Mouse (Mus musculus) midbrain, embryonic 11.5 days (tissue): Measurements from ENCODE around the gene Ppp2r5c. TPM values are rescaled to one million over a fixed set of nuclear protein-coding genes. Genes with fewer than 3 reads are reported as not detected.

Source experiments
- ATAC-seq: fragments of 200-750 bp; cut with Nextera tagmentation; 2 replicates; pipeline ENCODE4 v1.8.0; 2017; ENCODE audit warnings: moderate TSS enrichment, moderate library complexity; ENCODE audit not compliant: low FRiP score
- DNase-seq: peaks from one replicate; pipeline ENCODE4 v3.0.0; 2015; ENCODE audit warnings: low spot score; ENCODE audit errors: missing footprints
- H3K27ac ChIP-seq: fragments of 300-500 bp; sonication (generic); 2 replicates; pipeline ENCODE4 v1.5.1; 2014; ENCODE audit warnings: low read depth, low read length
- H3K27me3 ChIP-seq: fragments of 300-500 bp; sonication (generic); 2 replicates; pipeline ENCODE4 v1.6.1; 2014; ENCODE audit warnings: mild to moderate bottlenecking, low read length, moderate library complexity, mixed read lengths; ENCODE audit not compliant: control insufficient read depth, insufficient read depth
- H3K36me3 ChIP-seq: fragments of 300-500 bp; sonication (generic); 2 replicates; pipeline ENCODE4 v1.6.1; 2014; ENCODE audit warnings: mild to moderate bottlenecking, low read length, moderate library complexity, mixed read lengths; ENCODE audit not compliant: control insufficient read depth, insufficient read depth
- H3K4me1 ChIP-seq: fragments of 300-500 bp; sonication (generic); 2 replicates; pipeline ENCODE4 v1.6.1; 2014; ENCODE audit warnings: low read length; ENCODE audit not compliant: control insufficient read depth, insufficient read depth
- H3K4me2 ChIP-seq: fragments of 300-500 bp; sonication (generic); 2 replicates; pipeline ENCODE4 v1.6.1; 2014; ENCODE audit warnings: mild to moderate bottlenecking, moderate library complexity
- H3K4me3 ChIP-seq: fragments of 300-500 bp; sonication (generic); 2 replicates; pipeline ENCODE4 v1.5.1; 2014; ENCODE audit warnings: low read depth, low read length
- H3K9ac ChIP-seq: fragments of 300-500 bp; sonication (generic); 2 replicates; pipeline ENCODE4 v1.6.1; 2014; ENCODE audit warnings: low read length
- H3K9me3 ChIP-seq: fragments of 300-500 bp; sonication (generic); 2 replicates; pipeline ENCODE4 v1.6.1; 2016; ENCODE audit warnings: low read length; ENCODE audit not compliant: control insufficient read depth
- WGBS: fragments of 180-500 bp; shearing (Covaris S2); extraction: QIAGEN DNeasy Blood & Tissue Kit; methylation state at CpG from one replicate; pipeline ENCODE4 v1.1.7; 2014; 5-methylcytosine and 5-hydroxymethylcytosine counted together
- polyA plus RNA-seq: library from polyadenylated mRNA; unstranded; fragments of >200 nt; fragmentation: Nextera tagmentation; extraction: Ambion mirVana; gene quantifications from 2 replicates; pipeline ENCODE4 v1.2.1, GENCODE M21; 2014

The Ppp2r5c gene
- polyA plus RNA-seq, 1 experiment from 2014 or later, result 175 TPM

GRCm38 (mm10) chr12:110558175-110558574 lies 111.3 kb downstream of the Ppp2r5c start:
- no peak overlapping the region for H3K9ac ChIP-seq
- no peak overlapping the region for H3K4me2 ChIP-seq
- H3K27ac ChIP-seq, result no peak overlapping the region
- H3K27me3 ChIP-seq, result no peaks in the 10 kb centered on the region
- no peaks in the 10 kb centered on the region; the same call in 1 of the 2 replicates for H3K4me1 ChIP-seq
- DNase-seq, result no peak
- no peak overlapping the region for H3K4me3 ChIP-seq
- H3K36me3 ChIP-seq, result peaks cover 17% of the 10 kb centered on the region; the same call in 1 of the 2 replicates
- H3K9me3 ChIP-seq, result no peaks in the 10 kb centered on the region
- ATAC-seq, result no peak
- WGBS, result 96% methylated on average over 7 of the region's 7 CpGs

- no peak overlapping the region for H3K27ac ChIP-seq
- no peak overlapping the region for H3K4me3 ChIP-seq
- DNase-seq, result no peak
- ATAC-seq, result no peak
- WGBS, result 55% methylated on average over 11 of the region's 11 CpGs
- H3K9ac ChIP-seq, result no peak overlapping the region
- H3K9me3 ChIP-seq, result no peaks in the 10 kb centered on the region
- no peak overlapping the region for H3K4me2 ChIP-seq
- no peaks in the 10 kb centered on the region for H3K27me3 ChIP-seq
- peaks cover 8% of the 10 kb centered on the region; the same call in 1 of the 2 replicates for H3K36me3 ChIP-seq
- no peaks in the 10 kb centered on the region; the same call in 1 of the 2 replicates for H3K4me1 ChIP-seq
Measured at GRCm38 (mm10) chr12:110563383-110563782, 116.5 kb downstream of the Ppp2r5c start.

GRCm38 (mm10) chr12:110564848-110565247 lies 117.9 kb downstream of the Ppp2r5c start:
- no peak overlapping the region for H3K27ac ChIP-seq
- no peaks in the 10 kb centered on the region; the same call in 1 of the 2 replicates for H3K4me1 ChIP-seq
- no peaks in the 10 kb centered on the region for H3K27me3 ChIP-seq
- 92% methylated on average over 11 of the region's 11 CpGs for WGBS
- H3K36me3 ChIP-seq, result peaks cover 13% of the 10 kb centered on the region; the same call in 1 of the 2 replicates
- no peak for ATAC-seq
- no peak overlapping the region for H3K9ac ChIP-seq
- no peaks in the 10 kb centered on the region for H3K9me3 ChIP-seq
- H3K4me2 ChIP-seq, result no peak overlapping the region
- H3K4me3 ChIP-seq, result no peak overlapping the region
- DNase-seq, result no peak

GRCm38 (mm10) chr12:110566366-110566765 lies 119.4 kb downstream of the Ppp2r5c start:
- Histone ChIP-seq H3K27ac (no peak overlapping the region), H3K4me1 (no peaks in the 10 kb centered on the region; the same call in 1 of the 2 replicates), H3K4me2 (no peak overlapping the region), H3K36me3 (peaks cover 13% of the 10 kb centered on the region; the same call in 1 of the 2 replicates), H3K9me3 (no peaks in the 10 kb centered on the region), H3K9ac (no peak overlapping the region), H3K27me3 (no peaks in the 10 kb centered on the region), H3K4me3 (no peak overlapping the region)
- 91% methylated on average over 8 of the region's 9 CpGs for WGBS
- ATAC-seq, result no peak
- DNase-seq, result no peak

- ATAC-seq (no peak), DNase-seq (peak; percentile 28)
- Histone ChIP-seq H3K4me2 (no peak overlapping the region), H3K36me3 (peaks cover 11% of the 10 kb centered on the region; the same call in 1 of the 2 replicates), H3K9me3 (no peaks in the 10 kb centered on the region), H3K4me3 (no peak overlapping the region), H3K27me3 (no peaks in the 10 kb centered on the region), H3K9ac (no peak overlapping the region), H3K4me1 (no peaks in the 10 kb centered on the region), H3K27ac (no peak overlapping the region)
- WGBS, result 87% methylated on average over 10 of the region's 10 CpGs
Measured at GRCm38 (mm10) chr12:110571050-110571449, 124.1 kb downstream of the Ppp2r5c start.

- Histone ChIP-seq H3K9me3 (no peaks in the 10 kb centered on the region), H3K9ac (no peak overlapping the region), H3K36me3 (peaks cover 10% of the 10 kb centered on the region; the same call in 1 of the 2 replicates), H3K27ac (no peak overlapping the region), H3K27me3 (no peaks in the 10 kb centered on the region), H3K4me2 (no peak overlapping the region), H3K4me1 (no peaks in the 10 kb centered on the region), H3K4me3 (no peak overlapping the region)
- peak; percentile 65 for DNase-seq
- ATAC-seq, result no peak
- WGBS, result 97% methylated on average over 4 of the region's 4 CpGs
Measured at GRCm38 (mm10) chr12:110572351-110572750, 125.4 kb downstream of the Ppp2r5c start.

GRCm38 (mm10) chr12:110573635-110574034 lies 126.7 kb downstream of the Ppp2r5c start:
- Histone ChIP-seq H3K36me3 (0 out of 2 replicates have a peak, but pooled peaks cover 3% of the 10 kb centered on the region), H3K4me1 (no peaks in the 10 kb centered on the region), H3K4me2 (no peak overlapping the region), H3K4me3 (no peak overlapping the region), H3K9me3 (no peaks in the 10 kb centered on the region), H3K27me3 (no peaks in the 10 kb centered on the region), H3K9ac (no peak overlapping the region), H3K27ac (no peak overlapping the region)
- ATAC-seq (no peak), DNase-seq (peak; percentile 37)
- 87% methylated on average over 8 of the region's 8 CpGs for WGBS

- peak; percentile 26 for DNase-seq
- Histone ChIP-seq H3K9me3 (no peaks in the 10 kb centered on the region), H3K9ac (no peak overlapping the region), H3K4me2 (no peak overlapping the region), H3K27ac (no peak overlapping the region), H3K27me3 (no peaks in the 10 kb centered on the region), H3K4me3 (no peak overlapping the region), H3K36me3 (no peaks in the 10 kb centered on the region), H3K4me1 (no peaks in the 10 kb centered on the region)
- WGBS, result 77% methylated on average over 4 of the region's 4 CpGs
- ATAC-seq, result no peak
Measured at GRCm38 (mm10) chr12:110575926-110576325, 129.0 kb downstream of the Ppp2r5c start.

GRCm38 (mm10) chr12:110578333-110578732 lies 131.4 kb downstream of the Ppp2r5c start:
- no peak overlapping the region for H3K9ac ChIP-seq
- WGBS, result 90% methylated on average over 9 of the region's 9 CpGs
- DNase-seq (peak; percentile 12), ATAC-seq (no peak)
- H3K4me3 ChIP-seq, result no peak overlapping the region
- H3K27me3 ChIP-seq, result no peaks in the 10 kb centered on the region
- H3K9me3 ChIP-seq, result no peaks in the 10 kb centered on the region
- no peak overlapping the region for H3K27ac ChIP-seq
- no peaks in the 10 kb centered on the region for H3K36me3 ChIP-seq
- no peaks in the 10 kb centered on the region for H3K4me1 ChIP-seq
- no peak overlapping the region for H3K4me2 ChIP-seq
